Mouse (Mus musculus): ENCODE data around the gene Fzr1.
A peak's percentile ranks its signal among the peaks of the same experiment; 100 is the strongest.

Fzr1 gene

GRCm38 (mm10) chr10:81415549-81416310, 37.4 kb upstream of the Fzr1 start:
- no peak for DNase-seq

GRCm38 (mm10) chr10:81415146-81415545, 36.8 kb upstream of the Fzr1 start:
- DNase-seq, result no peak

GRCm38 (mm10) chr10:81414682-81415081, 36.4 kb upstream of the Fzr1 start:
- no peak for DNase-seq

GRCm38 (mm10) chr10:81413310-81414261, 35.3 kb upstream of the Fzr1 start:
- DNase-seq, result peak in 1 of 2 experiments; percentile 33

- DNase-seq, result no peak
Observed at GRCm38 (mm10) chr10:81412586-81413309, 34.4 kb upstream of the Fzr1 start.

GRCm38 (mm10) chr10:81411471-81412400, 33.4 kb upstream of the Fzr1 start:
- DNase-seq, result peak in 1 of 2 experiments; percentile 22

- no peak for DNase-seq
Observed at GRCm38 (mm10) chr10:81410981-81411380, 32.7 kb upstream of the Fzr1 start.

GRCm38 (mm10) chr10:81410350-81410749, 32.0 kb upstream of the Fzr1 start:
- no peak for DNase-seq

GRCm38 (mm10) chr10:81409330-81409729, 31.0 kb upstream of the Fzr1 start:
- DNase-seq, result no peak

- peak; percentile 65 to 83 for DNase-seq
Observed at GRCm38 (mm10) chr10:81408871-81409291, 30.6 kb upstream of the Fzr1 start.

- DNase-seq, result no peak
Observed at GRCm38 (mm10) chr10:81408424-81408729, 30.1 kb upstream of the Fzr1 start.

- DNase-seq, result peak; percentile 39 to 53
Observed at GRCm38 (mm10) chr10:81407539-81408423, 29.5 kb upstream of the Fzr1 start.

- DNase-seq, result no peak
Observed at GRCm38 (mm10) chr10:81406504-81407440, 28.5 kb upstream of the Fzr1 start.

- DNase-seq, result peak; percentile 42 to 71
Observed at GRCm38 (mm10) chr10:81405588-81406201, 27.4 kb upstream of the Fzr1 start.

GRCm38 (mm10) chr10:81404720-81405119, 26.4 kb upstream of the Fzr1 start:
- peak in 1 of 2 experiments; percentile 46 for DNase-seq

- DNase-seq, result no peak
Observed at GRCm38 (mm10) chr10:81404082-81404481, 25.8 kb upstream of the Fzr1 start.

- DNase-seq, result no peak
Observed at GRCm38 (mm10) chr10:81403511-81403910, 25.2 kb upstream of the Fzr1 start.

GRCm38 (mm10) chr10:81402227-81402765, 24.0 kb upstream of the Fzr1 start:
- DNase-seq, result no peak

Data from spleen, adult 18-20 months (tissue).